Mouse (Mus musculus): Measurements from ENCODE around the gene Klhl33. TPM values are rescaled to one million over a fixed set of nuclear protein-coding genes. Genes with fewer than 3 reads are reported as not detected.
"Not testable (repeated sequence)": the region's sequence is repeated elsewhere in the genome, so short reads cannot be mapped to it uniquely, and the experiment has no call there.

Gene Klhl33
- polyA plus RNA-seq, 1 experiment, result not detected

- WGBS, result 73% methylated on average over 3 of the region's 3 CpGs
- Histone ChIP-seq H3K4me1 (ENCODE audit: control insufficient read depth, insufficient read depth, low read length) (no peaks in the 10 kb centered on the region), H3K4me3 (replicated peaks; ENCODE audit: control insufficient read depth, low read depth, low read length) (no peak overlapping the region), H3K27ac (ENCODE audit: control insufficient read depth, insufficient read depth, low read depth, low read length, poor library complexity) (no peak overlapping the region)
- TF ChIP-seq CTCF (IDR thresholded peaks at IDR 0.05; ENCODE audit: control insufficient read depth, insufficient read depth, low read length) (no peak), POLR2A (IDR thresholded peaks at IDR 0.05; ENCODE audit: borderline replicate concordance, control insufficient read depth, low read depth, low read length) (no peak)
Observed at GRCm38 (mm10) chr14:50911356-50911755, 14.0 kb upstream of the Klhl33 start.

GRCm38 (mm10) chr14:50908126-50908525 is 10.8 kb upstream of the Klhl33 start:
- WGBS, result 41% methylated on average over 4 of the region's 4 CpGs
- no peaks in the 10 kb centered on the region for H3K4me1 ChIP-seq (ENCODE audit: control insufficient read depth, insufficient read depth, low read length)
- no peak overlapping the region for H3K4me3 ChIP-seq (replicated peaks; ENCODE audit: control insufficient read depth, low read depth, low read length)
- no peak overlapping the region for H3K27ac ChIP-seq (ENCODE audit: control insufficient read depth, insufficient read depth, low read depth, low read length, poor library complexity)
- TF ChIP-seq CTCF (IDR thresholded peaks at IDR 0.05; ENCODE audit: control insufficient read depth, insufficient read depth, low read length), result no peak
- no peak for TF ChIP-seq POLR2A (IDR thresholded peaks at IDR 0.05; ENCODE audit: borderline replicate concordance, control insufficient read depth, low read depth, low read length)

DNA sequence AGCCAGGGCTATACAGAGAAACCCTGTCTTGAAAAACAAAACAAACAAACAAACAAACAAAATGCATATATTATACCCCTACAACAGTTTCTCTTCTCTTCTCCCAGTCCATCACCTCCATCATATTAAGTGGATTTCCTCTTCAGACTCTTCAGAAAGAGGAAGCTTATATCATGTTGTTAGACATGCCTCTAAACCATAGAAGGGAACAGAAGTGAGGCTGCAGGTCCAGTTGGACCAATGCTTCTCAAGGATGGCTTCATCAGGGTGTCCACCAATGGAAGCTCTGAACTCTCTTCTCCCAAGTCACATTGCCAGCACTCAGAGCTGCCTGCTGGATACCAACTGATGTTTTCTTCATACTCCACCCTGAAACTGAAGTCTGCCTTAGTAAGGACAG is 8.0 kb upstream of the Klhl33 start:
- H3K4me3 ChIP-seq (replicated peaks; ENCODE audit: control insufficient read depth, low read depth, low read length); H3K27ac ChIP-seq (ENCODE audit: control insufficient read depth, insufficient read depth, low read depth, low read length, poor library complexity); H3K4me1 ChIP-seq (ENCODE audit: control insufficient read depth, insufficient read depth, low read length): not testable (repeated sequence)

- Histone ChIP-seq H3K4me1 (ENCODE audit: control insufficient read depth, insufficient read depth, low read length) (no peaks in the 10 kb centered on the region; the same call in 1 of the 2 replicates), H3K27ac (ENCODE audit: control insufficient read depth, insufficient read depth, low read depth, low read length, poor library complexity) (no peak overlapping the region), H3K4me3 (replicated peaks; ENCODE audit: control insufficient read depth, low read depth, low read length) (no peak overlapping the region)
- TF ChIP-seq POLR2A (IDR thresholded peaks at IDR 0.05; ENCODE audit: borderline replicate concordance, control insufficient read depth, low read depth, low read length) (no peak), CTCF (IDR thresholded peaks at IDR 0.05; ENCODE audit: control insufficient read depth, insufficient read depth, low read length) (no peak)
- 93% methylated on average over 4 of the region's 4 CpGs for WGBS
Observed at GRCm38 (mm10) chr14:50904828-50905129, 7.5 kb upstream of the Klhl33 start.

GRCm38 (mm10) chr14:50903973-50904827 is 6.9 kb upstream of the Klhl33 start:
- 27% methylated on average over 26 of the region's 26 CpGs for WGBS
- TF ChIP-seq CTCF (IDR thresholded peaks at IDR 0.05; ENCODE audit: control insufficient read depth, insufficient read depth, low read length) (peak; percentile 42; the same call in 1 of the 2 replicates), POLR2A (IDR thresholded peaks at IDR 0.05; ENCODE audit: borderline replicate concordance, control insufficient read depth, low read depth, low read length) (no peak)
- no peaks in the 10 kb centered on the region; the same call in 1 of the 2 replicates for H3K4me1 ChIP-seq (ENCODE audit: control insufficient read depth, insufficient read depth, low read length)
- H3K4me3 ChIP-seq (replicated peaks; ENCODE audit: control insufficient read depth, low read depth, low read length), result peak overlapping the region; percentile 0
- no peak overlapping the region for H3K27ac ChIP-seq (ENCODE audit: control insufficient read depth, insufficient read depth, low read depth, low read length, poor library complexity)

DNA sequence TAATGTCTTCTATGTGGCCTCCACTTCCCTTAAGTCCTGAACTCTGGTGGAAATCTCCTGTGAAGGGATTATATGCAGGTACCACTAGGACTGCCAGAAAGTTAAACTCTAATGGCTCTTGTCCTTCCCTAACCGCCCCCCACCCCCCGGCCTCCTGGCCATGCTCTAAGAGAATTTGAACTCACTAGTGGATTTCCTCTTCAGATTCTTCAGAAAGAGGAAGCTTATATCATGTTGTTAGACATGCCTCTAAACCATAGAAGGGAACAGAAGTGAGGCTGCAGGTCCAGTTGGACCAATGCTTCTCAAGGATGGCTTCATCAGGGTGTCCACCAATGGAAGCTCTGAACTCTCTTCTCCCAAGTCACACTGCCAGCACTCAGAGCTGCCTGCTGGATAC is 685 bp upstream of the Klhl33 start:
- not testable (repeated sequence) for H3K27ac ChIP-seq (ENCODE audit: control insufficient read depth, insufficient read depth, low read depth, low read length, poor library complexity)

GRCm38 (mm10) chr14:50896747-50897373 is 447 bp downstream of the Klhl33 start:
- H3K4me1 ChIP-seq (ENCODE audit: control insufficient read depth, insufficient read depth, low read length), result peaks cover 6% of the 10 kb centered on the region
- peak overlapping the region; percentile 23; the same call in 1 of the 2 replicates for H3K27ac ChIP-seq (ENCODE audit: control insufficient read depth, insufficient read depth, low read depth, low read length, poor library complexity)
- WGBS, result 61% methylated on average over 23 of the region's 23 CpGs
- H3K4me3 ChIP-seq (replicated peaks; ENCODE audit: control insufficient read depth, low read depth, low read length), result no peak overlapping the region
- TF ChIP-seq CTCF (IDR thresholded peaks at IDR 0.05; ENCODE audit: control insufficient read depth, insufficient read depth, low read length), result no peak
- TF ChIP-seq POLR2A (IDR thresholded peaks at IDR 0.05; ENCODE audit: borderline replicate concordance, control insufficient read depth, low read depth, low read length), result no peak

More for the DNA sequence above, 685 bp upstream of the Klhl33 start:
- H3K4me3 ChIP-seq (replicated peaks; ENCODE audit: control insufficient read depth, low read depth, low read length); H3K4me1 ChIP-seq (ENCODE audit: control insufficient read depth, insufficient read depth, low read length): not testable (repeated sequence)
- 15% methylated on average over 2 of the region's 2 CpGs for WGBS

DNA sequence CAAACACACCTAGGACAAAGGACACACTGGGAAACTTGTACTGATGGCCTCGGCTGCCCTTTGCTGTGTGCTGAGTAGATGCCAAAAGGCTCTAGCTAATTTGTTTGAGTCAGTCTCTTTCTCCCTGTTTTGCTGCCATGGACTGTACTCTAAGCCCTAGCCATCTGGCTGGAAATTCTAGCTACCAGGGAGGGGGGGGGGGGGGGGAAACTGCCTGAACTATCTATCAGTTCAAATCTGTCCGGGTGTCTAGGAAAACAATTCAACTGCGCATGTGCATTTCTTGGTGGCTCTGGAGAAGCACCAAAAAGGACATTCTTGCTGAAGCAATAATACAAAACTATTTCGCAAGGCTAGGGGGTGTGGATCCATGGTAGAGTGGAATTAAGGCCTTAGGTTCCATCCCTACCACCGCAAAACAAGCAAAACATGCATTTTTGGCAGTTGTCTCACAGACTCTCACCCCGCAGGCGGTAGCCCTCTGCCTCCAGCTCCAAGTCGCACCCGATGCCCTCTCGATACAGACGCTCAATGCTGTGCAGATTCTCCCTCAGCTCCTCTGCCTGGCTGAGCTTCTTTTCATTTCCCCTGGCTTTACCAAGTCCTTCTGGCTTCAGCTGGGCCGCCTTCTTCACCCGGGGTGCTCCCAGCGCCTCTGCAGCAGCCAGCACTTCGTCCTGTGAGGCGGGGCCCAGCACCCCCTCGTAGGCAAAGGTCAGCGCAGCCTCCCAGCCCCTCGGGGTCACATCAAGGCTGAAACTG is 1.1 kb downstream of the Klhl33 start:
- H3K4me3 ChIP-seq (replicated peaks; ENCODE audit: control insufficient read depth, low read depth, low read length), result no peak overlapping the region
- peak overlapping the region; percentile 23 for H3K27ac ChIP-seq (ENCODE audit: control insufficient read depth, insufficient read depth, low read depth, low read length, poor library complexity)
- TF ChIP-seq POLR2A (IDR thresholded peaks at IDR 0.05; ENCODE audit: borderline replicate concordance, control insufficient read depth, low read depth, low read length), result no peak
- TF ChIP-seq CTCF (IDR thresholded peaks at IDR 0.05; ENCODE audit: control insufficient read depth, insufficient read depth, low read length), result no peak
- WGBS, result 48% methylated on average over 19 of the region's 19 CpGs
- H3K4me1 ChIP-seq (ENCODE audit: control insufficient read depth, insufficient read depth, low read length), result peaks cover 6% of the 10 kb centered on the region
